Mouse (Mus musculus): ENCODE measurements around the gene Rnf157. TPM values are rescaled to one million over a fixed set of nuclear protein-coding genes. Genes with fewer than 3 reads are reported as not detected.
A peak's percentile ranks its signal among the peaks of the same experiment; 100 is the strongest.

Gene Rnf157
- polyA plus RNA-seq, 1 experiment = 180 TPM

DNA sequence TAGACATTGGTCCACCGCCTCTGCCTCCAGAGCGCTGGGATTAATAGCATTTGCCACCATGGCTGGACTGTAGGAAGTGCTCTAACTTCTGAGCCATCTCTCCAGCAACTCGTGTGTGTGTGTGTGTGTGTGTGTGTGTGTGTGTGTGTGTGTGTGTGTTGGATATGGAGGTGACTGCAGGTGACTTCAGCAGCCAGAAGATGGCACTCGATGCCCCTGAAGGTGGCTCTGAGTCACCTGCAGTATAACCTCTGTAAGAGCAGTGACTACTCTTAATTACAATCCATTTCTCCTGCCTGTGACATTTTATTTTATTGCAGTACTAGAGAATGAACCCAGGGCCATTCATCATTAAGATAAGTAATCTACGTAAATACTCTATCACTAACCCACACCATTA, 61.5 kb downstream of the Rnf157 start:
- no peak for DNase-seq (ENCODE audit: extremely low spot score in 1 of 2, low spot score in 1 of 2)

DNA sequence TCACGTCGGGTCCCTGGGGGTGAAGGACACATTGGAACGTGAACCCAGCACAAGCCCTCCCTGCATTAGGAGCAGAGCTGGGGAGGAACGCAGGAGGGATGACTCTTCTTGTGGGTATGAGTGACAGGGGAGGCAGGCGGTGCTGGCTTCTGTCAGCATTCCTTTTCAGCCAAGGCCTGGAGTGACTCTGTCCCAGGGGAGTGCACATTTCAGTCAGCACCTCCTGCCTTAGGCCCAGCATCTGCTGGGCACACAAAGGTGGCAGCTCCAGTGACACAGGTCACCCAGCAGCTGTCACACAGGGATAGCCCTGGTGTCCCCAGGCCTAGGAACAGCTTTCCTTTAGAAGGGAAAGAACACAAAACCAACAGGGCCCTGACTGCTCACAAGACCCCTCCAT, 64.9 kb downstream of the Rnf157 start:
- DNase-seq (ENCODE audit: extremely low spot score in 1 of 2, low spot score in 1 of 2) = no peak

DNA sequence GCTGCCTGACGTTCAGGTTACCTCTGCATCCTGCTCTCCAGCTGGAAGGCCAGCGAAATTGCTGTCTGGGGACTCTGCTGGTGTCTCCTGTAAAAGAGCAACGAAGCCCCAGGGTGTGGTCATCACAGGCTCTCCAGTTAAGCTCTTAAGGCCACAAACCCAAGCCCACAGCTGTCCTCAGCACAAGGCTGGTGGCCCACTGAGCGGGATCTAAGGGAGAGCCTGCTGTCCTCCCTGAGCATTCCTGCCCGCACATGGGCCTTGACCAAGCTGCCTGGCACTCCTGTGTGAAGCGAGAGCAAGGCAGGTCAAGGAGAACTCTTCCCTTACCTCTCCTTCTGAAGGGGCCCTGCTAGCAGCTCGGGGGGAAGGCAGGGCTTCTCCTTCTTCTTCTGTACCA, 65.8 kb downstream of the Rnf157 start:
- DNase-seq (ENCODE audit: extremely low spot score in 1 of 2, low spot score in 1 of 2) = no peak

DNA sequence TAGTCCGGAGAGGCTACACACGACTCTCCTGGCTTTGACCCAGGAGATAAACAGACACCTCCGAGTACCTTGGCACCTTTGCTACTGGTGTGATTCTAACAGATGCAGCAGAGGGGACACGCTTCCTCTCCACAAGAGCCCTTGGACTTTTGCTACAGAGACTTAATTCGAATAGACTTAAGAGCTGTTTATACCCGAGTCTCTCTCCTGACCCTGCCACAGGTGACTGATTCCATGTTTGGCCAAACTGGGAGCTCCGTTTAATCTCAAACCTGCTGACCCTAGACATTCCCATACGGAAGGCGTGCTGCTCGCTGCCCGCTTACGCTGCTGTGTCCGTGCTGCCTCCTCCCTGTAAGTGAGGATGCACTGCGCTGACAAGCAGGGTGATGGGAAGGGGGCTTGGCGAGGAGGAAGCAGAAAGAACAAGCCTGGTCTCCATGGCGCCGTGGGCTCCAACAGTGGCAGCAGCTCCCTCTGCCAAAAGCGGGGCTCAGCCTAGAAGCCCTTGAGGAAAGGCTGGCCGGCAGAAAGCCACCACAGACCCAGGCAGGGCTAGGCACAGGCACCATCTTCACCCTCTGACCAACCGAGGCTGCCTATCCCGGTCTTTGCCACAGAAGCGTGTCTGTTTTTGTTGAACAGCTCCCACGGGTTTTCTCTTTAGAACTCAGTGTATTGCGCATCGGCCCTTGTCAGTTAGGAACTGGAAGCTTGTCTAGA, 70.6 kb downstream of the Rnf157 start:
- DNase-seq (ENCODE audit: extremely low spot score in 1 of 2, low spot score in 1 of 2) = no peak

DNA sequence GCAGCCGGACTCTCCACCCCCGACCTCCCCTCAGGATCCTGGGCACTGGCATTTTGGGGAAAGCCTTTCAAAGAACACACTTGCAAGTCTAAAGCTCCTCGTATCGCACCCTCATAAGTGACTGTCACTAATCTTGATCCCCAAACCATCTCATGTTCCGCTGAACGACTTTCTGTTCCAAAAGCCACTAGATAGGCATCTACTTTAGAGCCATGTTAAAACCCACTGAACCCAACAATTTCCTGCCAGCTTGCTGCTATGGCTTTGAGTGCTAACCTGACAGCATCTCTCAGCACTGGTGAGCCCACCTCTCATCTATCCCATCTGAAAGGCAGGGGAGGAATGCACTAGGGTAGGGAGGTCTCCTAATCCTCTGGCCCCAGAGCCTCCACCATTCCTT, 75.3 kb downstream of the Rnf157 start:
- DNase-seq (ENCODE audit: extremely low spot score in 1 of 2, low spot score in 1 of 2) = no peak

DNA sequence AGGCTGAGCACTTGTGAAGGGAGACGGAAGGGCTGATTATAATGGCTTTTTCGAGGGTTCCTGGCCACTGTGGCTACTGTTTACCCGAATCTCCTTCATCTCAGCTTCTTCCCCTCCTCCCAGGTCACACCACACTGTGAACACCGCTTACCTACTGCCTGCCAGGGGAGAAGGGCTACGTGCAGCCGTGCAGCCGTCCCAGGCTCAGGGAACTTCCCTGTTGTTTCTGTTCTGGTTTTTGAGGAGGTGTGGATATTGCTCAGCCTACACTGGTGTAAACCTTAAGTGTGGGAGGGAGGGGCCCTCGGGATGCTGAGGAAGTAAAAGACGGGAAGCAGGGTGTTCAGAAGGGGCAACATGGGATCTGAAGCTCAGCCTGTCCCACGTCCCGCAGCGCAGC, 75.8 kb downstream of the Rnf157 start:
- no peak for DNase-seq (ENCODE audit: extremely low spot score in 1 of 2, low spot score in 1 of 2)

DNA sequence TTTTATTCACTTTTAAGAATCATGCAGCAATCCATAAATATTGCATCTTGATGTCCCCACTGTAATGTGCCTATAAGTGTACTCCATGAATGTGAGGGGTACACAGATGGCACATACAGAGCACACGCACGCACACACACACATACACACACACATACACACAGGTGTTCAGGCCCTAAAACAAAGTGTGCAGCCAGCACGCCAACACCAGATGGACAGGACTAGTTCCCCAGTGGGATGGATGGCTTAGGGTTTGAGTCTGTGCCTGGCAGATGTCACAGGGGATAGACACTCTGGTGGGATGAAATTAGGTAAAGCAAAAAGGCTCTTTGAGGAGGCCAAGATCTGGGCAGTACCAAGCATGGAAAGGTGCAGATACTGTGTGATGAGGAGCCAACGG, 76.4 kb downstream of the Rnf157 start:
- no peak for DNase-seq (ENCODE audit: extremely low spot score in 1 of 2, low spot score in 1 of 2)

DNA sequence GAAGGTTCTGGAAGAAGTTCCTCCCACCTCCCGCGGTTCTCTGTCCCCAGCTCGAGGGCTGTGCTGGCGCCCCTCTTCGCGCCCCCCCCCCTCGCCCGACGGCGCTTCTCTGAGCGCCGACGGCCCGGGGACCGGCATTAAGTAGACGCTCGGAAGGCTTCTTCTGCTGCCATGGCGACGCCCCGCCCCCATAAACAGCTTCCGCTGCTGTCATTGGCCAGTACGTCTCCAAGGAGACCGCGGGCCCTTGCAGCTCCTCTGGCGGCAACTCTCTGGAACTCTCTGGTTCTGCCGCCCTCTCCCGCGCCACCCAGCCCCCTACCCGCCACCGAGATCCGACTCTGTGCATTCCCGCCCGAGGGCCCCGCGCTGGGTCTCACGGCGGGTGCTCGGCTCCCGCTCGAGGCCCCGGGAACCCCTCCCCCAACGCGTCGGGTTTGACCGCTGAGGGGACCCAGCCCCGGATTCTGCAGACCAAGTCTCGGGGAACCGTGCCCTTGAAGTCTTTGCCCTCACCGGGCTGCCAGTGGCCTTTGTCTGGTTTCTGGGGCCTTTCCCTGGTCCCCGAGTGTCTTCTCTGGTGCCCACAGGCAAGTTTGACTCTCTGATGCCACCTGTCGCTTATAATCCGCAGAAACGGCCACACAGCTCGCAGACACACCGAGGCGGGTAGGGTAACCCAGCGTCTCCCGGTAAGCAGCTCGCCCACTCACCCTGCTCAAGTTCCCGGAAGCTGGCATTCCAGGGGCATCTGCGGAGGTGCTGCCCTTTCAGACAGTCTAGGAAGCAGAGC, 77.4 kb downstream of the Rnf157 start, which contains the start of gene Foxj1:
TSS of gene Foxj1 (minus strand) at position 156 of the 793 bp plus-strand sequence.
- DNase-seq (ENCODE audit: extremely low spot score in 1 of 2, low spot score in 1 of 2) = peak; percentile 92 to 98

DNA sequence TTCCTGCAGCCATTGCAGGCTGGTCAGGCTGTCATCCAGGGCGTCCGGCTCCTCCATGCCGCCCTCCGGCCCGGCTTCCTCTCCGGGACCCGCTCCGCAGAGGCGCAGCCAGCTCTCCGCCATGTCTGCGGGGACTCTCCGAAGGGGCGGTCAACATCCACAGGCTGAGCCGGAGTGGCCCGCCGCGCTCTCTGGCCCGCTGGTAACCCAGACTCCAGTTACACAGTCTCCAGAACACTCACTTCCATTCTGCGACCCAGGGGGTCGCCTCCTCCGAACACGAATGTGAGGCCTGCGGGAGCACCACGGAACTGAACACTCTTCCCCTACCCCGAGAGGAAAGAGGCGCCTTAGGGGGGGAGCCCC, 78.4 kb downstream of the Rnf157 start:
- DNase-seq (ENCODE audit: extremely low spot score in 1 of 2, low spot score in 1 of 2) = no peak

DNA sequence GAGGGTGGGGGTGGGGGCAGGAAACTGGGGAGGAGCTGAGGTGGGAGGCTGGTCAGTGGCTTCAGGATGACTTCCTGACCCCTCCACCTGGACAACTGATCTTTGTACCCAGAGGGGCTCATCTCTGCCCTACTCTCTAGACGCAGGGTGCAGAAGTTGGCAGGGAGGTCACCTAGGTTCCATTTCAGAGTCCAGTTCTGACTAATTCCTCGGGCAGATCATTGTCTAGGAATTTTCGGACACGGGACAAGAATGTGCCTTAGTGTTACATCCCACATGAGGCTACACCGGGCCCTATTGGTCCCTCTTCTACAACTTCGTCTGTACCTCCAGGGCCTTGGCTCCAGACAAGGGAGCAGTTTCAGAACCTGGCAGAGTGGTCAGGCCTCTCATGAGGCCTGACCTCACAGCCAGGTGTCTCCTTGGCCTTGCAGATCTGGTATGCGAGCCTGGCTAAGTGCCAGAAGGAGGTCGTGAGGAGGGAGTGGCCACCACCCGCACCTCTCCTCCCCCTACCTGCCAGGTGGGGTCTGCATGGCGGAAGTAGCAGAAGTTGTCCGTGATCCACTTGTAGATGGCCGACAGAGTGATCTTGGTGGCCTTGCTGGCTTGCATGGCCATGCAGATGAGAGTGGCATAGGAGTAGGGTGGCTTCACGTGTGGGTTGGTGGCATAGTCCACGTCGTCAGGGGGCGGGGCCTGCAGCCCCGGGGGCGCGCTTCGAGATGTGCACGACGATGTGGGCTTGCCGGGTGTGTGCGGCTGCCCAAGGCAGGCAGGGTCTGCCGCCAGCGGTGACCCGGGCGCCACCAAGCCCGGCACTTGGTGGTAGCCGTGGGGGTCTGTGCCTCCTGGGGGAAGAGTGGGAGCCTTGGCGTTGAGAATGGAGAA, 79.1 kb downstream of the Rnf157 start:
- DNase-seq (ENCODE audit: extremely low spot score in 1 of 2, low spot score in 1 of 2) = no peak

DNA sequence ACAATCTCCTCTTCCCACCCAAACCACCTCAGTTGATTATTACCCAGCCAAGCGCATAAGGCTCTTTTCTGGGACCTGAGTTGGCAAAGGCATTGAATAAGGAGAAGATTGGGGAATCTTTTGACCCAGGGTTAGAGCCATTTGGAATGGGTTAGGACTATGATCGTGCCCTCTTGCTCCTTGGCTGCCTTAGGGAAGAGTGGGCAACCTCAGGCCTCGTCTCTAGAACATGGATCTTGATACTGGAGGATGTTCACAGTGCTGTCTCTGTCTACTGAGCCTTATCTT, 79.9 kb downstream of the Rnf157 start:
- no peak for DNase-seq (ENCODE audit: extremely low spot score in 1 of 2, low spot score in 1 of 2)

DNA sequence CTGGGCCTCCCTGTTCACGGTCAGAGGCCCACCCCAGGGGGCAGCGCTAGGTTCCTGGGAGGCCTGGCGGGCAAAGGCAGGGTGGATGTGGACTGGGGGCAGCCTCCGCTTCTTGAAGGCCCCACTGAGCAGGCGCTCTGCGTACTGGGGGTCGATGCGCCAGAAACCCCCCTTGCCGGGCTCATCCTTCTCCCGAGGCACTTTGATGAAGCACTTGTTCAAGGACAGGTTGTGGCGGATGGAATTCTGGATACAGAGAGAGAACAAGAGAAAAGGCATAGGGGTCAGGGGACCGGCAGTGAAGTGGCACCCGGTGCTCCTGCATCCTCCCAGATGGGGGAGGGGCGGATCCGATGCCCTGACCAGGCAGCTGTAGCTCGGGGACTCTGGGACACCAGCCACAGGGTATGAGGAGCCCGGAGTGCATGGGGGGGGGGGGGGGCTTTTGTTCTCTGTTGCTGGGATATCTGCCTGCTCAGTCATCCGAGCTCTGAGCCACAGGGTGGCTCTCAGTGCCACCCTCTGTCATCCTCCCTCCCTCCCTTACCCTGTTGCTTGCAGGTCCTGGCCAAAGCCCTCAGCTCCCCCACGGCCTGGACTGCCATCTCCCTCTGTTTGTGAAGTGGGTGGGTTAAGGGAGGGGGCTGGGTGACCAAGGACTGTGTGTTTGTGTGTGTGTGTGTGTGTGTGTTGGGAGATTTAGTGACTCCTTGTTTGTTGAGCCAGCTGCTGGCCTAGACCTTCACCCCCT, 80.4 kb downstream of the Rnf157 start:
- peak in 1 of 2 experiments; percentile 45 for DNase-seq (ENCODE audit: extremely low spot score in 1 of 2, low spot score in 1 of 2)

DNA sequence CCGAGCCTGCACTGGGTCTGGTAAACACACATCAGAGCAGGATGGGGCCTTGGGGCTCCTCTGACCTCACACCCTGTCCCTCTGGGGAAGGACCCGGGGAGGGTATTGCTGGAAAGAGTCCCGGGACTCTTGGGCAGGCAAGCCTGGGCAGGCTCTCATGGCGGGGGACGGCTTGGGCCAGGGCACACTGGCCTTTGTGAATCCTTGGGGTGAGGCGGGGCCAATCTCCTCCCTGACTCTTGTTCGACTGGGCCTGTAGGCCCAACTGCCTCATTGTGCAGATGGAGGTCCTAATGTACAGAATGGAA, 82.7 kb downstream of the Rnf157 start:
- no peak for DNase-seq (ENCODE audit: extremely low spot score in 1 of 2, low spot score in 1 of 2)

DNA sequence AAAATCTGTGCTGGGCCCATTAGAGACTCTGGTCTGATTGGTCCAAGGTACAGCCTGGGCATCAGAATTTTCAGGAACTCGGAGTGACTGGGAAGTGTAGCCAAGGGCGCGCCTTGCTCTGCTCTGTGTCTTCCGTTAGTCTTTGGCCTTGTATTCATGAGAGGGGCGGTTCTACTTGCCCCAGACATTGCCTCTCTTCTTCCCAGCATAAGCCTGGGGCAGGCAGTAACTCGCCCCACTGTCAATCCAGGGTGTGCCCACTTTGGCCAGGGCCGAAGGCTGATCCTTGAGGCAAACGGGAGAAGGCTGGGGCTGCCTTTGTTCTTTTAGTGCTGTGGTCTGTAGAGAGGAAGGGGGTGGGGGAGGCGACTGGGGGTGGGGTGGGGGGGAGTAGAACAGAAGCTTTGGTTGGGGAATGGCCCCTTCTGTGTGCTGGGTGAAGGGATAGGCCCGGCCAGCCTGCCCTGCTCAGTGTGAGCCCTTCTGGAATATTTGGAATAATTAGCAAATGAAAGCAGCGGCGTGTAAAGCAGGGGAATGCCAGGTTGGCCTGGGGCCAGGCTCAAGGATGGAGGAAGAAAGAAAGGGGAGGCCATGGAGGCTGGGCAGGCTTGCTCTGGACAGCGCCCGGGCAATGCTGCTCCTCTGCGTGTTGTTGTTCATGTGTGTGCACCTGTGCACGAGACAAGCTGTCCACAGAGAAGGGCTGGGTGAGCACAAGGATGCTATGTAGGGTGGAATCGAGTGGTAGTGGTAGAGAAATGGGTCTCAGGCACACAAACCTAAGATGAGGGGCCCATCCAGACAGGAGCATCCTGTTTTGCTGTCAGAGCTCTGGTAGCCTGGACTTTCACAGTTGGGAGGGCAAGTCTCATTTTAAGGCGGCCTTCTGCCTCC, 83.3 kb downstream of the Rnf157 start:
- no peak for DNase-seq (ENCODE audit: extremely low spot score in 1 of 2, low spot score in 1 of 2)

DNA sequence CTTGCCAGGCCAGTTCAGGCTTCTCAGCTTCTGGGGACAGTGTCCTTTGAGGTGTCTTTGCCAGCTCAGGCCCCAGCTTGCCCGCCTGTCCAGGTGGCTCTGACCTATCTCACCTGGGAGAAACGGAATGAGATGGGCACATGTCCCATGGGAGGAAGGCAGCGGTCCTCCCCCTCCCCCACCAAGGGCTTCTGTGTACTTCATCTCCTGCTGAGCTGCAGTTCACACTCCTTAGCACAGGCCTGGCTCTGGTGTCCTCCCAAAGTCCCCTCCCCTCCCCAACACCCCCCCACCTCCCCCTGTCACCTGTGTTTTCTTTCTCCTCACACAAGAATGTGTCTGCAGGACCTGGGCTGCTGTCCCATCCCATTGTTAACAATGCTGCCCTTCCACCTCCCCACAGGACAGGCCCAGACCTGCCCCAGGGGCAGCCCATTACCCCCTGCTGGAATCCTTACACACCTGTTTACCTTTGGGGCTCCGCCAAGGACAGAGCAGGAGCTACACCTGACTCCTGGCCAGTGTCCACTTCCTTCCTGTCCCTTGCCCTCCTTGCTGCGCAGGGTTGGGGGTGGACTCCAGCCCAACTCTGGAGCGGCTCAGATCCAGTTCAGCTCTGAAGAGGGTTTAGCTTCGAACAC, 85.7 kb downstream of the Rnf157 start:
- no peak for DNase-seq (ENCODE audit: extremely low spot score in 1 of 2, low spot score in 1 of 2)

DNA sequence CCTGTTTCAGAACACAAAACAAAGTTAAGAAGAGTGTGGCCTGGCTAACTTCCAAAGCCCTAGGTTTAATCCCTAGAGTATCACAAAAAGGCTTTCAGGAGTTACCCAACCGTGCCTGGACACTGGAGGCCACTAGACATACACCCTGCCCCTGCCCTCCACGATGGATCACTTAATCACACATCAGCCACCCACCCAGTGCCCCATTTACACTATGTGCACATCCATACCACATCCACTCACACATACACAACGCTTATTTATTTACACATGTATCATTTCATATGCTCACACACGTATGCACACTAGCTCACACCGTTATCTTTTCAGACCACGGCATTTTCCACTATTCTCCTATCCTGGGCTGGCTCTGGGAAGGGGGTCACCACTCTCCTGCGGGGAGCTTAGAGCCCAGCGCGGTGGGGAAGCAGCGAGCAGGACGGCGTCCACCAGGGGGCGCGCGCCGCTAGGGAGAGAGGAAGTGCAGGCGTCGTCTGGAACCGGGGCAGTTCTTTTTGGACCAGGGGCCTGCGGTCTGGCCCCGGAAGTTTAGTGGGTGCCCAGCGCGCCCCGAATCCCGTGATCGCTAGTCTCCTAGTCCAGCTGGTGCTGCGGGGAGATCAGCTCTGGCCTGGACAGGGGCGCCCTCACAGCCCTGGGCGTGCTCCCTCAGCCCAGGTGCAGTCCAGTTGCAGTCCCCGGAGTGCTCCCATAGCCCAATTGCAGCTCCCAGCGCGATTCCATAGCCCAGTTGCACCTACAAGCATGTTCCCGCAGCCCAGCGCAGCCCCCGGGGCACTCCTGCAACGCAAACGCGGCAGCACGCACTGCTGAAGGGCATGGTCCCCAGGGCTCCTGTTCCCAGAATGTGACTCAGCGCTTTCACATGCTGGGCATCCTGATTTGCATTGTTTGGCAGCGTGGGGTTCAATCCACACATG, 93.8 kb downstream of the Rnf157 start:
- DNase-seq (ENCODE audit: extremely low spot score in 1 of 2, low spot score in 1 of 2) = peak in 1 of 2 experiments; percentile 90

DNA sequence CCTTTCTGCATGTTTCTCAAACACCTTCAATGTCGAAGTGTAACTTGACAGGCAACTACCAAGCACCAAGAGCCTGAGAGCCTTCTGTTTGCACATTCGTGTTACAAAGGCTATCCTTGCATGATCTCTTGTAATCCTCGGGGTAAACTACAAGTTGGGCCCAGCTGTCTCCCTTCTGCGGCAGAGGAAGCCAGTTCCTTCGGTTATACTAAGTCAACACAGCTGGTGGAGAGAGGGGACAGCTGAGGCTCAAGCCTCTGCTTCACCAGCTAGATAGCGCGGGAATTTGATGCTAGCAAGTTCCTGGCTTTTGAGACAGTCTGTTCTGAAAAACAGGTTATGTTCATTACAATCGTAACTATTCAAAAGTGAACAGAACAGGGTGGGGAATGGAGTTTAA, 100.5 kb downstream of the Rnf157 start:
- no peak for DNase-seq (ENCODE audit: extremely low spot score in 1 of 2, low spot score in 1 of 2)

DNA sequence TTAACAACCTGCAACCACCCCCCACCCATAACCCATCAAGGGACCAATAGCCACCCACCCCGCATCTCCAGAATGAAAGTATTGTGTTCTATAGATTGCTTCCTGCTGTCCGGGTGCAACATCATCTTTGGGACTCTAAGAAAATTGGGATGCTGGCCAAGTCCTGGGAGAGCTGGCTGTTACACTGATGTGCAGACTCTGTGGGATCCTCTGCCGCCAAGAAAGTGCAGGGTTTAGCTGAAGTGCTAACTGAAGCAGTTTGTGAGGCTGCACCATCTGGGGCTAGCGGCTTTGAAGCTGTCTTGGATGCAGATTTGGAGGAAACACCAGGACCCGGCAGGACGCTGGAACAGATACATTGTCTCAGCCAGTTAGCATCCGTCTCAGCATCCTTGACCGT, 101.7 kb downstream of the Rnf157 start:
- peak; percentile 33 to 59 for DNase-seq (ENCODE audit: extremely low spot score in 1 of 2, low spot score in 1 of 2)
